Mouse (Mus musculus) heart, embryonic 10.5 days (tissue): Measurements from ENCODE around the gene Ssmem1. TPM values are rescaled to one million over a fixed set of nuclear protein-coding genes. Genes with fewer than 3 reads are reported as not detected.

Source experiments
- DNase-seq: peaks from one replicate; pipeline ENCODE4 v3.0.0-alpha.2; 2017; ENCODE audit warnings: low spot score
- H3K27ac ChIP-seq: fragments of 300-500 bp; sonication (generic); 2 replicates; pipeline ENCODE4 v1.5.1; 2016; ENCODE audit warnings: mild to moderate bottlenecking
- H3K27me3 ChIP-seq: fragments of 300-500 bp; sonication (generic); 2 replicates; pipeline ENCODE4 v1.6.1; 2016; ENCODE audit warnings: mild to moderate bottlenecking; ENCODE audit not compliant: poor library complexity, insufficient read depth, severe bottlenecking
- H3K36me3 ChIP-seq: fragments of 300-500 bp; sonication (generic); 2 replicates; pipeline ENCODE4 v1.6.1; 2016; ENCODE audit warnings: mild to moderate bottlenecking, moderate library complexity
- H3K4me1 ChIP-seq: fragments of 300-500 bp; sonication (generic); 2 replicates; pipeline ENCODE4 v1.6.1; 2016; ENCODE audit warnings: mild to moderate bottlenecking
- H3K4me3 ChIP-seq: fragments of 300-500 bp; sonication (generic); 2 replicates; pipeline ENCODE4 v1.5.1; 2016; ENCODE audit warnings: mild to moderate bottlenecking, moderate library complexity
- H3K9me3 ChIP-seq: fragments of 300-500 bp; sonication (generic); 2 replicates; pipeline ENCODE4 v1.6.1; 2016; ENCODE audit warnings: mild to moderate bottlenecking, moderate library complexity
- WGBS: fragments of 180-500 bp; shearing (Covaris S2); methylation state at CpG from one replicate; pipeline ENCODE4 v1.1.7; 2016; 5-methylcytosine and 5-hydroxymethylcytosine counted together
- polyA plus RNA-seq: library from polyadenylated mRNA; unstranded; fragments of >200 nt; fragmentation: Nextera tagmentation; extraction: Ambion mirVana; gene quantifications from 2 replicates; pipeline ENCODE4 v1.2.1, GENCODE M21; 2016

Ssmem1 gene
- 0.16 TPM in 1 of 2 replicates, not detected in the other for polyA plus RNA-seq

GRCm38 (mm10) chr6:30509265-30510239, at the start of gene Ssmem1, which contains the start of gene Tmem209:
TSS of gene Ssmem1 (plus strand) at chr6:30509849.
TSS of gene Tmem209 (minus strand) at chr6:30509783.
- Histone ChIP-seq H3K27ac (peak within 1 kb of the TSS; percentile 98), H3K9me3 (no peaks in the 10 kb centered on the region), H3K4me3 (peak within 1 kb of the TSS; percentile 69), H3K27me3 (no peaks in the 10 kb centered on the region), H3K4me1 (peaks cover 23% of the 10 kb centered on the region), H3K36me3 (peaks cover 20% of the 10 kb centered on the region)
- peak; percentile 99 for DNase-seq
- under 1% methylated on average over 37 of the region's 37 CpGs for WGBS

GRCm38 (mm10) chr6:30460750-30461446, 48.8 kb upstream of the Ssmem1 start:
- peak; percentile 90 for DNase-seq
- peaks cover 64% of the 10 kb centered on the region for H3K4me1 ChIP-seq
- H3K27ac ChIP-seq, result peak overlapping the region; percentile 94
- 21% methylated on average over 18 of the region's 19 CpGs for WGBS
- no peaks in the 10 kb centered on the region for H3K9me3 ChIP-seq
- peak overlapping the region; percentile 16 for H3K4me3 ChIP-seq
- H3K27me3 ChIP-seq, result no peaks in the 10 kb centered on the region
- peaks cover 4% of the 10 kb centered on the region; the same call in 1 of the 2 replicates for H3K36me3 ChIP-seq

DNA sequence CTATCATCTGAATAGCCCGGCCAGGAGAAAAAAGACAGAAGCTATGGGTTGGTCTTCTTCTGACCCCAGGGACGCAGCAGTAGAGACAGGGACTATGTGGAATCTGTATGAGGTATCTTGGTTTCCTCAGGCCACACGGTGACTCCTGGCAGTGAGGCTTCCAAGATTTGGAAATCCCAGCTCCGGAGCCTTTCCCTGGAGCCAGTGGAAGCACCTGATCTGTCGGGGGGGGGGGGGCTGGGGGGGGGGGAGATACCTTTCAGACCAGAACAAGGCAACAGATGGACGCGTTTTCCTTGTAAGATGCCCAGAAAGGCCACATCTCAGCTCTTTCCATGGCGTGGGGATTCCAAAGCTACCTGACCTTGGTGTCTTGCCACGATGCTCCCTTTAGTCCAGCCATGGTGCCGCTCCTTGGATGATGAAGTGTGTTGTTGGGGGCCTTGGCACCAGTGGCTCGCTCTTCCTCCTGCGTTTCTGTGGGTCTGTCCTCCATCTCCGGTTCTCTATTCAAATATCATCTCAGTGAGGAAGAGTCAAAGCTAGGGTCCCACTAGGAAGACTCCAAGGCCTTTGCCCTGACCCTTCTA, 47.8 kb upstream of the Ssmem1 start:
- WGBS, result 76% methylated on average over 12 of the region's 13 CpGs
- peak overlapping the region; percentile 94 for H3K27ac ChIP-seq

GRCm38 (mm10) chr6:30462822-30463221, 46.8 kb upstream of the Ssmem1 start:
- DNase-seq, result no peak
- H3K4me1 ChIP-seq, result peaks cover 80% of the 10 kb centered on the region
- no peaks in the 10 kb centered on the region for H3K27me3 ChIP-seq
- H3K4me3 ChIP-seq, result no peak overlapping the region
- no peaks in the 10 kb centered on the region for H3K9me3 ChIP-seq
- 17% methylated on average over 7 of the region's 7 CpGs for WGBS
- no peaks in the 10 kb centered on the region for H3K36me3 ChIP-seq
- peak overlapping the region; percentile 94 for H3K27ac ChIP-seq

More for the DNA sequence above, 47.8 kb upstream of the Ssmem1 start:
- no peak for DNase-seq
- Histone ChIP-seq H3K27me3 (no peaks in the 10 kb centered on the region), H3K4me3 (no peak overlapping the region), H3K9me3 (no peaks in the 10 kb centered on the region), H3K4me1 (peaks cover 71% of the 10 kb centered on the region), H3K36me3 (no peaks in the 10 kb centered on the region)

- H3K4me3 ChIP-seq, result no peak overlapping the region
- H3K27ac ChIP-seq, result no peak overlapping the region
- no peaks in the 10 kb centered on the region for H3K27me3 ChIP-seq
- DNase-seq, result no peak
- no peaks in the 10 kb centered on the region for H3K9me3 ChIP-seq
- no peaks in the 10 kb centered on the region for H3K36me3 ChIP-seq
- peaks cover 78% of the 10 kb centered on the region for H3K4me1 ChIP-seq
- WGBS, result 82% methylated on average over 11 of the region's 11 CpGs
These were observed 44.1 kb upstream of the Ssmem1 start for GRCm38 (mm10) chr6:30465586-30465985.

DNA sequence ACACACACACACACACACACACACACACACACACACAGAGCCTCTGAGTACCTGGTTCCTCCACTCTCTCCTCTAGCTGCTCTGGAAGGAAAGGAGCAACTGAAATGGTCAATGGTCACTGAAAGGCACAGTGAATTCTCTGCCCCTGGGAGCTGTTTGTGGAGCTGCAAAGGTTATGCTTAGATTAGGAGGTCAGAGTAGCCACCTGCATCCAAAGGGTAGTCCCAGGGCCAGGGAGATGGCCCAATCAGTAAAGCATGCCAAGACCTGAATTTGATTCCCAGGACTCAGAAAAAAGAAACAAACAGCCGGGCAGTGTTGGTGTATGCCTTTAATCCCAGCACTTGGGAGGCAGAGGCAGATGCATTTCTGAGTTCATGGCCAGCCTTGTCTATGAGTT, 41.6 kb upstream of the Ssmem1 start:
- no peak overlapping the region for H3K4me3 ChIP-seq
- H3K27me3 ChIP-seq, result no peaks in the 10 kb centered on the region
- DNase-seq, result no peak
- H3K4me1 ChIP-seq, result peaks cover 53% of the 10 kb centered on the region
- peak overlapping the region; percentile 54; the same call in 1 of the 2 replicates for H3K27ac ChIP-seq
- no peaks in the 10 kb centered on the region for H3K9me3 ChIP-seq
- H3K36me3 ChIP-seq, result no peaks in the 10 kb centered on the region
- WGBS, result 77% methylated on average over 1 of the region's 1 CpGs

DNA sequence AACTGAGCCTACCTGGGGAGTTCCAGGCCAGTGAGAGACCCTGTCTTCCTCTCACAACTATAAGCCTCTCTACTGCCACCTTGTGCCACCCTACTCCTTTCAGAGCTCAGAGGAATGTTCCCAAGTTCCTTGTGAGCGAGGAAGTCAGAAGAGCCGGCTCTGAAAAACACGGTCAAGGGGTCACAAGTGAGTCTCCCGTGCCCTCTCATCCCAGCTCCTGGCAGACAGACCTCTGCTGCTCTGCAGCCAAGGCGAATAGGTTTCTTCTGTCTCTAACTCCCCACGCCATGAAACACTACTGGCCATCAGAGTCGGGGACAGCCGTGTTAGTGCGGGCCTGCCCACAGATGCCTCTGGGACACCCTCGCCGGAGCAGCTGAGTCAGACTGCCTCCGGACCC, 41.0 kb upstream of the Ssmem1 start:
- Histone ChIP-seq H3K27ac (peak overlapping the region; percentile 67), H3K9me3 (no peaks in the 10 kb centered on the region), H3K4me3 (peak overlapping the region; percentile 16; the same call in 1 of the 2 replicates), H3K36me3 (no peaks in the 10 kb centered on the region), H3K27me3 (no peaks in the 10 kb centered on the region), H3K4me1 (peaks cover 47% of the 10 kb centered on the region)
- WGBS, result 49% methylated on average over 12 of the region's 12 CpGs
- DNase-seq, result no peak

DNA sequence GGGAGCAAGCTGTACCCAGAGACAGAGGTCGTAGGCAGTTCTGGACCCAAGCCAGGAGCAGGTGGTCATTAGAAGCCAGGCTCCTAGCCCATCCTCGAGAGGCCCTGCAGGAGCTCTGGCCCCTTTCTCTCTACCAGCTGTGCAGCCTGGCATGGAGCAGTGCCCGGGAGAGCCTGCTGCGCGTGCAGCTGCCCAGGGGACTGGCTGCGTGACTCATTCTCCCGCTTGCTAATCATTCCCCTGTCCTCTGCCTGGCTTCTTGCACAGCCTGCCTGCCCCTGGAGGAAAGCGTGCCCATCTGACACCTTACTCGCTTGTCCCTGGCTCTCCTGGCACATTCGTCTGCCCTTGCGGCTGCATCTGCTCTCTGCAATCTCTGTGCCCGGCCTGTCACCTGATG, 40.3 kb upstream of the Ssmem1 start:
- peak overlapping the region; percentile 67 for H3K27ac ChIP-seq
- H3K4me3 ChIP-seq, result no peak overlapping the region
- H3K4me1 ChIP-seq, result peaks cover 40% of the 10 kb centered on the region
- H3K27me3 ChIP-seq, result no peaks in the 10 kb centered on the region
- WGBS, result 87% methylated on average over 12 of the region's 12 CpGs
- H3K9me3 ChIP-seq, result no peaks in the 10 kb centered on the region
- no peak for DNase-seq
- no peaks in the 10 kb centered on the region for H3K36me3 ChIP-seq

DNA sequence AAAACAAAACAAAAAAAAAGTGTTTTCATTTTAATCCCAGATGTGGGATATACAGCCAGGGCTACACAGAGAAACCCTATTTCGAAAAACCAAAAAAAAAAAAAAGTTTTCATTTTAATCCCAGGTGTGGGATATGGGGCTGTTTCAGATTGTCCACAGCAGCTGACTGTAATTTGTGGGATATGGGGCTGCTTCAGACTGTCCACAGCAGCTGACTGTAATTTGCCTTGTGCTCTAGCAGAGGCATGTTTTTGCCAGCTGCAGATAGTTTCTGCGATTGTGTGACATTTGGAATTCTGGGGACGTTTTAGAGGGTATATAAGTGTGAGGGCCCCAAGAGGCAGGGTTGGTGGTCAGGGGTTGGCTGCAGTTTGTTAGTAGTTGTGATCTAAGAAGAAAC, 37.9 kb upstream of the Ssmem1 start:
- Histone ChIP-seq H3K9me3 (no peaks in the 10 kb centered on the region), H3K4me3 (no peak overlapping the region), H3K27ac (no peak overlapping the region), H3K36me3 (peaks cover 6% of the 10 kb centered on the region), H3K4me1 (peaks cover 28% of the 10 kb centered on the region), H3K27me3 (no peaks in the 10 kb centered on the region)
- 76% methylated on average over 3 of the region's 3 CpGs for WGBS
- no peak for DNase-seq

GRCm38 (mm10) chr6:30476025-30476765, 33.5 kb upstream of the Ssmem1 start:
- no peak for DNase-seq
- Histone ChIP-seq H3K4me1 (0 out of 2 replicates have a peak, but pooled peaks cover 3% of the 10 kb centered on the region), H3K9me3 (no peaks in the 10 kb centered on the region), H3K27ac (no peak overlapping the region), H3K27me3 (no peaks in the 10 kb centered on the region), H3K36me3 (peaks cover 44% of the 10 kb centered on the region), H3K4me3 (no peak overlapping the region)
- 68% methylated on average over 10 of the region's 10 CpGs for WGBS

GRCm38 (mm10) chr6:30477210-30477714, 32.4 kb upstream of the Ssmem1 start:
- no peak for DNase-seq
- no peaks in the 10 kb centered on the region for H3K9me3 ChIP-seq
- 84% methylated on average over 8 of the region's 8 CpGs for WGBS
- H3K27me3 ChIP-seq, result no peaks in the 10 kb centered on the region
- 0 out of 2 replicates have a peak, but pooled peaks cover 3% of the 10 kb centered on the region for H3K4me1 ChIP-seq
- H3K4me3 ChIP-seq, result no peak overlapping the region
- peak overlapping the region; percentile 7; the same call in 1 of the 2 replicates for H3K27ac ChIP-seq
- H3K36me3 ChIP-seq, result peaks cover 54% of the 10 kb centered on the region

- WGBS, result 84% methylated on average over 6 of the region's 6 CpGs
- no peak for DNase-seq
- Histone ChIP-seq H3K36me3 (peaks cover 59% of the 10 kb centered on the region), H3K9me3 (no peaks in the 10 kb centered on the region), H3K27ac (no peak overlapping the region), H3K4me3 (no peak overlapping the region), H3K27me3 (no peaks in the 10 kb centered on the region), H3K4me1 (0 out of 2 replicates have a peak, but pooled peaks cover 3% of the 10 kb centered on the region)
These were observed 31.9 kb upstream of the Ssmem1 start for GRCm38 (mm10) chr6:30477784-30478183.
